Mouse (Mus musculus): Measurements from ENCODE around the gene Dok3. TPM values are rescaled to one million over a fixed set of nuclear protein-coding genes. Genes with fewer than 3 reads are reported as not detected.

The Dok3 gene
- polyA plus RNA-seq, 1 experiment = 248 TPM

- H3K27me3 ChIP-seq (ENCODE audit: control insufficient read depth, insufficient read depth, low read length) = peaks cover 19% of the 10 kb centered on the region
Observed at GRCm38 (mm10) chr13:55487578-55488498, 41.3 kb downstream of the Dok3 start, which contains the start of gene Dbn1. TSS of gene Dbn1 (minus strand) at chr13:55488111.

GRCm38 (mm10) chr13:55486916-55487577 is 42.0 kb downstream of the Dok3 start:
- Histone ChIP-seq H3K36me3 (ENCODE audit: control insufficient read depth, insufficient read depth, low read length) (no peaks in the 10 kb centered on the region), H3K4me1 (ENCODE audit: control insufficient read depth, insufficient read depth, insufficient read length) (peaks cover 10% of the 10 kb centered on the region), H3K27me3 (ENCODE audit: control insufficient read depth, insufficient read depth, low read length) (peaks cover 17% of the 10 kb centered on the region), H3K4me3 (ENCODE audit: extremely low read depth, insufficient read depth, insufficient read length) (peak overlapping the region; percentile 53; the same call in 1 of the 2 replicates), H3K27ac (ENCODE audit: insufficient read depth, low read length) (no peak overlapping the region)
- 3% methylated on average over 29 of the region's 29 CpGs for whole genome bisulfite sequencing
- no peak for DNase-seq (ENCODE audit: low read depth in 1 of 2, low spot score in 2 of 2)
- TF ChIP-seq POLR2A (IDR thresholded peaks at IDR 0.05; ENCODE audit: low read depth, low read length) (no peak), CTCF (IDR thresholded peaks at IDR 0.05; ENCODE audit: extremely low read depth, insufficient read depth, insufficient read length, insufficient replicate concordance) (no peak)

More at GRCm38 (mm10) chr13:55487578-55488498, 41.3 kb downstream of the Dok3 start, which contains the start of gene Dbn1:
- Histone ChIP-seq H3K4me3 (ENCODE audit: extremely low read depth, insufficient read depth, insufficient read length) (peak within 1 kb of the TSS; percentile 53; the same call in 1 of the 2 replicates), H3K4me1 (ENCODE audit: control insufficient read depth, insufficient read depth, insufficient read length) (peaks cover 10% of the 10 kb centered on the region), H3K36me3 (ENCODE audit: control insufficient read depth, insufficient read depth, low read length) (no peaks in the 10 kb centered on the region), H3K27ac (ENCODE audit: insufficient read depth, low read length) (no peak within 1 kb of the TSS)
- no peak for DNase-seq (ENCODE audit: low read depth in 1 of 2, low spot score in 2 of 2)
- 3% methylated on average over 76 of the region's 83 CpGs for WGBS
- TF ChIP-seq CTCF (IDR thresholded peaks at IDR 0.05; ENCODE audit: extremely low read depth, insufficient read depth, insufficient read length, insufficient replicate concordance) = no peak
- TF ChIP-seq POLR2A (IDR thresholded peaks at IDR 0.05; ENCODE audit: low read depth, low read length) = no peak

DNA sequence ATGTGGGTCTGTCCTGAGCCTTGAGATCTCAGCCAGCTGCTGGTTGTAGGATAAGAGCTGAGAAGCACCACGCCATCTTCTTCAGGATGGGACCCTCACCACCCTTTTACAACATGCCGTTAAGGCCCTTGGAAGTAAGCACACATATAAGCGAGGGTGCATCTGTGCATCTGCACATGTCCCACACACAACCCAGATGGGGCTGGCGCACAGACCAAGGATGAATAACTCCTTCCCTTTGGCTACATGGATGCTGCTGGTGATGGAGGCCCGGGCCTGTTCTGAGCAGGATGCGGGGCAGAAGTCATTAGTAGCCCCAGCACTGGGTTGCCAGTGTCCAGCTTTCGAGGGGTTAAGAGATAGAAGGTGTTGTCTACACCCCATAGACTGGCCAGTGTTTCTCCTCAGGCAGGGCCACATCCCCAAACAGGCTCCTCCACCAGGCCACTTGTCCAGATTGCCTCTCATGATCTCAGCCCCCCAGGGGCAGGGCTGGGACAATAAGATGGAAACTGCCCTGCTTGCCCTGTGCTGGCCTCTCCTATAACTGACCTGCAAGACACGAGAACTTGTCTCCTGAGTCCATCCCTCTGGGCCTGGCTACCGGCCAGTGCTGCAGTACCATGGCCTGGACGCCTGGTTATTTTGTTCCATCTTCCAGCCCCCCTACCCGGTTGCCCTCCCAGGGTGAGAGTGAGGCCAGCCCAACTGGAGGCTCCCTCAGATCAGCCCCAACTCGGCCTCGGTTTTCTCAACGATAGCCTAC is 42.9 kb downstream of the Dok3 start:
- Histone ChIP-seq H3K36me3 (ENCODE audit: control insufficient read depth, insufficient read depth, low read length) (no peaks in the 10 kb centered on the region), H3K27me3 (ENCODE audit: control insufficient read depth, insufficient read depth, low read length) (peaks cover 17% of the 10 kb centered on the region), H3K27ac (ENCODE audit: insufficient read depth, low read length) (no peak overlapping the region), H3K4me1 (ENCODE audit: control insufficient read depth, insufficient read depth, insufficient read length) (peaks cover 10% of the 10 kb centered on the region), H3K4me3 (ENCODE audit: extremely low read depth, insufficient read depth, insufficient read length) (no peak overlapping the region)
- TF ChIP-seq POLR2A (IDR thresholded peaks at IDR 0.05; ENCODE audit: low read depth, low read length) (no peak), CTCF (IDR thresholded peaks at IDR 0.05; ENCODE audit: extremely low read depth, insufficient read depth, insufficient read length, insufficient replicate concordance) (no peak)
- 71% methylated on average over 14 of the region's 14 CpGs for WGBS
- DNase-seq (ENCODE audit: low read depth in 1 of 2, low spot score in 2 of 2) = no peak

GRCm38 (mm10) chr13:55484520-55485088 is 44.5 kb downstream of the Dok3 start:
- Histone ChIP-seq H3K36me3 (ENCODE audit: control insufficient read depth, insufficient read depth, low read length) (no peaks in the 10 kb centered on the region), H3K4me3 (ENCODE audit: extremely low read depth, insufficient read depth, insufficient read length) (no peak overlapping the region), H3K4me1 (ENCODE audit: control insufficient read depth, insufficient read depth, insufficient read length) (peaks cover 10% of the 10 kb centered on the region), H3K27me3 (ENCODE audit: control insufficient read depth, insufficient read depth, low read length) (peaks cover 17% of the 10 kb centered on the region), H3K27ac (ENCODE audit: insufficient read depth, low read length) (no peak overlapping the region)
- no peak for DNase-seq (ENCODE audit: low read depth in 1 of 2, low spot score in 2 of 2)
- TF ChIP-seq POLR2A (IDR thresholded peaks at IDR 0.05; ENCODE audit: low read depth, low read length) (no peak), CTCF (IDR thresholded peaks at IDR 0.05; ENCODE audit: extremely low read depth, insufficient read depth, insufficient read length, insufficient replicate concordance) (no peak)
- WGBS = 40% methylated on average over 7 of the region's 7 CpGs

GRCm38 (mm10) chr13:55483593-55483992 is 45.5 kb downstream of the Dok3 start:
- TF ChIP-seq POLR2A (IDR thresholded peaks at IDR 0.05; ENCODE audit: low read depth, low read length) (no peak), CTCF (IDR thresholded peaks at IDR 0.05; ENCODE audit: extremely low read depth, insufficient read depth, insufficient read length, insufficient replicate concordance) (no peak)
- WGBS = 48% methylated on average over 15 of the region's 15 CpGs
- DNase-seq (ENCODE audit: low read depth in 1 of 2, low spot score in 2 of 2) = no peak
- Histone ChIP-seq H3K4me1 (ENCODE audit: control insufficient read depth, insufficient read depth, insufficient read length) (peaks cover 15% of the 10 kb centered on the region), H3K27me3 (ENCODE audit: control insufficient read depth, insufficient read depth, low read length) (peaks cover 17% of the 10 kb centered on the region), H3K36me3 (ENCODE audit: control insufficient read depth, insufficient read depth, low read length) (no peaks in the 10 kb centered on the region), H3K27ac (ENCODE audit: insufficient read depth, low read length) (no peak overlapping the region), H3K4me3 (ENCODE audit: extremely low read depth, insufficient read depth, insufficient read length) (no peak overlapping the region)

DNA sequence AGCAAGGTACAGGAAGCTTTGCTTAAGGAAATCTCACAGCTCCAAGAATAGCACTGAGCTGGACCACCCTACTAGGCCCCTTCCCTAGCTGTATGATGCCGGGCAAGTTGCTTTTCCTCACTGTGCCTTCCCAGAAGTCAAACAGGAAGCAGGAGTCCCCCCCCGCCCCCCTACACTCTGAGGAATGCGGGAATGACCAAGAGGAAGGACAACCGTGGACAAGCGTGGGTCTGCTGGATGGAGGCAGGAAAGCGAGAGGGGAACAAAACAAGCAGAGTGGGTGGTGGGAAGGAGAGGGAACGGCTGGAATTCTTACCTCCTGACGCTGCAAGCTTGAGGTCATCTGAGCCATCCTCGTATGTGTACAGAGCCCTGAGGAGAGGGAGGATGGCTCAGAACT is 46.0 kb downstream of the Dok3 start:
- Histone ChIP-seq H3K4me3 (ENCODE audit: extremely low read depth, insufficient read depth, insufficient read length) (no peak overlapping the region), H3K27ac (ENCODE audit: insufficient read depth, low read length) (peak overlapping the region; percentile 31; the same call in 1 of the 2 replicates), H3K27me3 (ENCODE audit: control insufficient read depth, insufficient read depth, low read length) (peaks cover 16% of the 10 kb centered on the region), H3K4me1 (ENCODE audit: control insufficient read depth, insufficient read depth, insufficient read length) (peaks cover 15% of the 10 kb centered on the region), H3K36me3 (ENCODE audit: control insufficient read depth, insufficient read depth, low read length) (no peaks in the 10 kb centered on the region)
- DNase-seq (ENCODE audit: low read depth in 1 of 2, low spot score in 2 of 2) = no peak
- TF ChIP-seq CTCF (IDR thresholded peaks at IDR 0.05; ENCODE audit: extremely low read depth, insufficient read depth, insufficient read length, insufficient replicate concordance) = no peak
- no peak for TF ChIP-seq POLR2A (IDR thresholded peaks at IDR 0.05; ENCODE audit: low read depth, low read length)
- WGBS = 77% methylated on average over 9 of the region's 9 CpGs
